Mouse (Mus musculus) forebrain, embryonic 11.5 days (tissue): ENCODE results near the gene Wfikkn1. TPM values are rescaled to one million over a fixed set of nuclear protein-coding genes. Genes with fewer than 3 reads are reported as not detected.

Experiments used
- ATAC-seq: fragments of 200-750 bp; cut with Nextera tagmentation; replicated peaks from 2 replicates; pipeline ENCODE4 v1.8.0; 2017; ENCODE audit warnings: moderate TSS enrichment; ENCODE audit not compliant: low FRiP score
- DNase-seq: peaks from one replicate; pipeline ENCODE4 v3.0.0-alpha.2; 2017; ENCODE audit warnings: low spot score
- H3K27ac ChIP-seq: fragments of 300-500 bp; sonication (generic); 2 replicates; pipeline ENCODE4 v1.5.1; 2014; ENCODE audit warnings: low read depth, low read length
- H3K27me3 ChIP-seq: fragments of 300-500 bp; sonication (generic); 2 replicates; pipeline ENCODE4 v1.6.1; 2014; ENCODE audit warnings: mild to moderate bottlenecking, low read length, mixed read lengths; ENCODE audit not compliant: control insufficient read depth, insufficient read depth
- H3K36me3 ChIP-seq: fragments of 300-500 bp; sonication (generic); 2 replicates; pipeline ENCODE4 v1.6.1; 2014; ENCODE audit warnings: mild to moderate bottlenecking, low read length, moderate library complexity, mixed read lengths; ENCODE audit not compliant: control insufficient read depth, insufficient read depth
- H3K4me1 ChIP-seq: fragments of 300-500 bp; sonication (generic); replicated peaks from 2 replicates; pipeline ENCODE4 v1.6.1; 2014; ENCODE audit warnings: low read length, mixed read lengths; ENCODE audit not compliant: control insufficient read depth, insufficient read depth
- H3K4me2 ChIP-seq: fragments of 300-500 bp; sonication (generic); 2 replicates; pipeline ENCODE4 v1.6.1; 2014; ENCODE audit warnings: low read depth, mild to moderate bottlenecking, low read length, moderate library complexity, mixed read lengths; ENCODE audit not compliant: severe bottlenecking
- H3K4me3 ChIP-seq: fragments of 300-500 bp; sonication (generic); 2 replicates; pipeline ENCODE4 v1.5.1; 2014; ENCODE audit warnings: low read depth, low read length
- H3K9ac ChIP-seq: fragments of 300-500 bp; sonication (generic); 2 replicates; pipeline ENCODE4 v1.6.1; 2014; ENCODE audit warnings: low read length
- H3K9me3 ChIP-seq: fragments of 300-500 bp; sonication (generic); 2 replicates; pipeline ENCODE4 v1.6.1; 2016; ENCODE audit warnings: low read length, mixed read lengths; ENCODE audit not compliant: control insufficient read depth
- WGBS: fragments of 180-500 bp; shearing (Covaris S2); extraction: QIAGEN DNeasy Blood & Tissue Kit; methylation state at CpG from one replicate; pipeline ENCODE4 v1.1.7; 2014; 5-methylcytosine and 5-hydroxymethylcytosine counted together
- polyA plus RNA-seq: library from polyadenylated mRNA; unstranded; fragments of >200 nt; fragmentation: Nextera tagmentation; extraction: Ambion mirVana; gene quantifications from 2 replicates; pipeline ENCODE4 v1.2.1, GENCODE M21; 2014

The Wfikkn1 gene
- polyA plus RNA-seq, 1 experiment from 2014 or later: 1.1 TPM

DNA sequence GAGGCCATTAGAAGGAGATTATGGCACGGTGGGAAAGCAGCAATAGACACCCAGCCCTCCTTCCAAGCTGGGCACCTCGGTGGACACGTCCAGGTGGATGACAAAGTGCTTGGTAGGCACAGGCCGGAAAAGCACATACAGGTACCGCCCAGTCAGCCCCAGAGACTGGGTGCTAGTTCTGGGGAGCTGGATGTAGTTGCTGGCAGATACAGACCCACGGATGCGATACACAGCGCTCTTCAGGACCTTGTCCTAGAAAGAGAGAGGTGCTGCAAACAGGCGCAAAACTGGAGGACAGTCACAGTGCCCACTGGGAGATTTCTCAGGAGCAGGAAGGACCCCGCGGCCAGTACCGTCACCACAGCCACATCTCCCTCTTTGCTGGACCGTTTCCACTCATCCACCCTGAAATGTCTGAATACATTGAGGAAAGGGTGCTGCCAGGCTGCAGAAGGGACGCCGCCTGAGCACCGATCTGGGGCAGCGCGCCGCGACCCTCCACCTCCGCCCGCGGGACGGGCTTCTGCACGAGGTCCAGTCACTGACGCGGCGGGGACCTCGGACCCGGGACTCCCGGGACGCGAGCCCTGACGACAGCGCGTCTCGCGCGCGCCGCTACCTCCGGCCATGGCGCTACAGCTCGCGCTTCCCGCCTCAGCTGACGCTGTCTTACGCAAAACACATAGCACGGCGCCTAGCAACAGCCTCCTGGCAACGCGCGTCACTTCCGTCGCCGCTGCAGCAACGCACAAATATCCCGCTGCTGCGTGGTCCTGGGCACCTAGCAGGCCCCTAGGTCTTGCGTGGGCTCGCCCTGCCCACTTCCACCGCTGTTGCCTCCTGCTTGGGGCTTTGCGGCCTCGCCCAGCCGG lies 19.6 kb downstream of the Wfikkn1 start, which contains the start of gene Wdr90:
TSS of gene Wdr90 (minus strand) at position 670 of the 872 bp plus-strand sequence.
- Histone ChIP-seq H3K4me3 (peak within 1 kb of the TSS; percentile 64), H3K36me3 (no peaks in the 10 kb centered on the region), H3K9me3 (no peaks in the 10 kb centered on the region), H3K27ac (peak within 1 kb of the TSS; percentile 76), H3K9ac (peak within 1 kb of the TSS; percentile 84), H3K27me3 (no peaks in the 10 kb centered on the region), H3K4me2 (peak within 1 kb of the TSS; percentile 92), H3K4me1 (peaks cover 14% of the 10 kb centered on the region)
- ATAC-seq: peak; percentile 96
- 4% methylated on average over 65 of the region's 65 CpGs for WGBS
- DNase-seq: peak; percentile 93

DNA sequence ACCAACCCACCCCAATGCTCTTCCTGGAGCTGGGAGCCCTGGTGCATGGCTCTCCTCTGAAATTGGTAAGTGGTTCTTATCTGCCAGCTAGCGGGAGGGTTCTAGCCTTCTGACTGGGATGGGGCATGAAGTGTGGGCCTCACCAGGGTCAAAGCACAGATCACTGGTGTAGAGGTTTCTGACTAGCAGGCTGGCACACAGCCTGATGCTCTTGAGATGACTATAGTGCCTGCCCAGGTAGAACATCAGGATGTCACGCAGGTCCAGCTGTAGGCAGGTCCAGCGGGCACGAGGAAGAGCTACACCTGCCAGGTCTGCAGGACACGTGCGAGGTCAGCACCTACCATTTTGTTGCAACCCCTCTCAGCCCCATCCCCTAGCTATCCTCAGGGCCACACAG lies 20.4 kb downstream of the Wfikkn1 start:
- H3K4me2 ChIP-seq: peak overlapping the region; percentile 92
- no peak overlapping the region for H3K27ac ChIP-seq
- no peaks in the 10 kb centered on the region for H3K9me3 ChIP-seq
- no peaks in the 10 kb centered on the region for H3K36me3 ChIP-seq
- DNase-seq (no peak), ATAC-seq (no peak)
- no peaks in the 10 kb centered on the region for H3K27me3 ChIP-seq
- peak overlapping the region; percentile 84 for H3K9ac ChIP-seq
- peak overlapping the region; percentile 64 for H3K4me3 ChIP-seq
- 94% methylated on average over 6 of the region's 6 CpGs for WGBS
- peaks cover 14% of the 10 kb centered on the region for H3K4me1 ChIP-seq

DNA sequence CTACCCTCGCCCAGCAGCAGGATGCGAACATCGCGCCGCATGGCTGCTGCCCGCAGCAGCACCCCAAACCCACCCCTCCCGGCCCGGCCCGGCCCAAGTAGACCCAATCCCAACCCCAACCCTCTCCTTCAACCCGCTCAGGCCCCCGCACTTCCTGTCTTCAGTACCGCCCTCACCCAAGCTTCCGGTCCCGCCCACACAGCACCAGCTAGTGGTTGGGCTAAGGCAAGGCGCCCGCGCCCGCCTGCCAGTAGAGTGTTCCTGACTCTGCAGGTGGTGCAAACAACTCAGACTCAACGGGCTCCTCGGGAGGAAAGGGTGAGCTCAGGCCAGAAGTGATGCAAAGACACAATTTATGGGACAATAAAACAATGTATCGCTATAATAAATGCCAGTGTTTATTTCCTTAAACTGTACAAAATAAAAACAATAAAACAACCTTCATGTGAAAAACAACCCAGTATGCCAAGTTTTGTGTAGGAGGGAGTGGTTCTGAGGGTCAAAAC lies 36.2 kb downstream of the Wfikkn1 start, which contains the start of gene Rhot2:
TSS of gene Rhot2 (minus strand) at position 456 of the 506 bp plus-strand sequence.
- no peaks in the 10 kb centered on the region for H3K27me3 ChIP-seq
- H3K27ac ChIP-seq: peak within 1 kb of the TSS; percentile 25; the same call in 1 of the 2 replicates
- H3K9me3 ChIP-seq: no peaks in the 10 kb centered on the region
- peaks cover 6% of the 10 kb centered on the region for H3K4me1 ChIP-seq
- H3K36me3 ChIP-seq: peaks cover 22% of the 10 kb centered on the region
- peak within 1 kb of the TSS; percentile 84 for H3K9ac ChIP-seq
- 3% methylated on average over 21 of the region's 21 CpGs for WGBS
- DNase-seq: peak; percentile 96
- peak within 1 kb of the TSS; percentile 83 for H3K4me3 ChIP-seq
- ATAC-seq: peak; percentile 96
- peak within 1 kb of the TSS; percentile 97 for H3K4me2 ChIP-seq

DNA sequence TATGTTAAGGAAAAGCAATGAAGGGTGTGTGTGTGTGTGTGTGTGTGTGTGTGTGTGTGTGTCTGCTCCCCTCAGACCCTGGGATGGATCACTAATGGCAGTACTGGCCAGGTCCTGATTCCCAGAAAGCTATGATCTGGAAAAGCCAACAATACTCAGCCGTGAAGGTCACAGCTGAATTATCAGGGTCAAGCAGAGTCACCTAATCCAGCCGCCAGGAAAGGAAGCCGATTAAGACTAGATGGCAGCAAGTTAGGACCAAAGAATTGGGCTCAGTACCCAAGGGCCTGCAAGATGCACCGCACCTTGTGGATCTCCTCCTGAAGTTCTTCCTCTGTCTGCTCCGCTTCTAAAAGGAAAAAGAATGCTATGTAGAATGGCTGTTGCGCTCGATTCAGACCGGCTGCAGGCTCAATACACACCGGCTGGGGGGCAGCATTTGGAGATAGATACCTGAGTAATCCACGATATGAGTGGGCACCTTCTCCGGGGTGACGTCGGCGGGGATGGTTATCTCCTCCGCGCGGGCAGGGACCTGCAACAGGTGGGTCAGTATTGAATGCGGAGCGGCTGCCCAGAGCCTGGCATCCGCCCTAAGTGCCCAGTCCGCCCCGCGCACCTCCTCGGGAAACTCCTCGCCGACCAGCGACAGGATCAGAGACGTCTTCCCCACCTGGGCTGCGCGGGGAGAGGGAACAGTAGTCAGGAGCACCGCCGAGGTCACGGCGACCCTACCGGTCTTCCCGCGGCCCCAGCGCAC lies 36.8 kb downstream of the Wfikkn1 start:
- Histone ChIP-seq H3K27me3 (no peaks in the 10 kb centered on the region), H3K4me1 (peaks cover 6% of the 10 kb centered on the region), H3K27ac (peak overlapping the region; percentile 25; the same call in 1 of the 2 replicates), H3K9ac (peak overlapping the region; percentile 84), H3K9me3 (no peaks in the 10 kb centered on the region), H3K4me2 (peak overlapping the region; percentile 97), H3K4me3 (peak overlapping the region; percentile 83), H3K36me3 (peaks cover 22% of the 10 kb centered on the region)
- 3% methylated on average over 38 of the region's 38 CpGs for WGBS
- ATAC-seq: 0 out of 2 replicates have a peak, but pooled peaks have one; percentile 4
- no peak for DNase-seq

DNA sequence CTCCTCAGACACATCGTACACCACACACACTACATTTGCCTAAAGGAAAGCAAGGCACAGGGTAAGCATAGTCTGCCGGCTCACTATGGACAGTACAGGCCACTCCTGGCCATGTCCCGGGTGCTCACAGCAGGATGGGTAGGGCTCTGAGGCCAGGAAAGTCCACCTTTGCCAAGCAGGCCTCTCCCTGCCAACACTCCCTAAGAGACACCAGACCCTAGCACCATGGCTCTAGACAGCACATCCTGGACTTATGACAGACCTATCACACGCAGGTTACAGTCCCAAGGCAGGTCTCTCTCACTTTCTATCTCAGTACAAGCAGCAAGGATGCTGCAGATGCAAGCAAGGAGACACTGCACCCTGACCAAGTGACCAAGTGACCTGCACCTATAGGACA lies 37.5 kb downstream of the Wfikkn1 start:
- no peaks in the 10 kb centered on the region for H3K9me3 ChIP-seq
- 92% methylated on average over 4 of the region's 4 CpGs for WGBS
- no peak overlapping the region; the same call in 1 of the 2 replicates for H3K9ac ChIP-seq
- H3K27me3 ChIP-seq: no peaks in the 10 kb centered on the region
- peak overlapping the region; percentile 97 for H3K4me2 ChIP-seq
- H3K36me3 ChIP-seq: peaks cover 19% of the 10 kb centered on the region
- peak overlapping the region; percentile 83 for H3K4me3 ChIP-seq
- peaks cover 6% of the 10 kb centered on the region for H3K4me1 ChIP-seq
- no peak overlapping the region for H3K27ac ChIP-seq
- DNase-seq: no peak
- ATAC-seq: no peak

DNA sequence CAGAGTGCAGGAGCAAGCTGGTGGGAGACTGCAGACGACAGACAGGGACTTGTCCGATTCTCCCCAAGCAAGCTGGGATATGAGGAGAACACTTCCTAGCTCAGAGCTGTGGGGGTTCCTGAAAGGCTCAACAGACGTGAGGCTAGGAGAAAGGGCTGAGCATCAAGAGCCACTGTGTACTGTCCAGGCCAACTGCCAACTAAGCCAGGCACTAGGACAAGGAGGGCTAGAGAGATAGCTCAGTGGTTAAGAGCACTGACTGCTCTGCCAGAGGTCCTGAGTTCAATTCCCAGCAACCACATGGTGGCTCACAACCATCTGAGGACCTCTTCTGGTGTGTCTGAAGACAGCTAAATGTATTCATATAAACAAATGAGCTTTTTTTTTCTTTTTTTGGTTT lies 38.1 kb downstream of the Wfikkn1 start:
- Histone ChIP-seq H3K36me3 (peaks cover 19% of the 10 kb centered on the region), H3K4me1 (peaks cover 7% of the 10 kb centered on the region), H3K27me3 (no peaks in the 10 kb centered on the region), H3K4me2 (no peak overlapping the region), H3K9ac (no peak overlapping the region), H3K27ac (no peak overlapping the region), H3K9me3 (no peaks in the 10 kb centered on the region), H3K4me3 (no peak overlapping the region)
- DNase-seq: no peak
- no peak for ATAC-seq
- 81% methylated on average over 3 of the region's 3 CpGs for WGBS

DNA sequence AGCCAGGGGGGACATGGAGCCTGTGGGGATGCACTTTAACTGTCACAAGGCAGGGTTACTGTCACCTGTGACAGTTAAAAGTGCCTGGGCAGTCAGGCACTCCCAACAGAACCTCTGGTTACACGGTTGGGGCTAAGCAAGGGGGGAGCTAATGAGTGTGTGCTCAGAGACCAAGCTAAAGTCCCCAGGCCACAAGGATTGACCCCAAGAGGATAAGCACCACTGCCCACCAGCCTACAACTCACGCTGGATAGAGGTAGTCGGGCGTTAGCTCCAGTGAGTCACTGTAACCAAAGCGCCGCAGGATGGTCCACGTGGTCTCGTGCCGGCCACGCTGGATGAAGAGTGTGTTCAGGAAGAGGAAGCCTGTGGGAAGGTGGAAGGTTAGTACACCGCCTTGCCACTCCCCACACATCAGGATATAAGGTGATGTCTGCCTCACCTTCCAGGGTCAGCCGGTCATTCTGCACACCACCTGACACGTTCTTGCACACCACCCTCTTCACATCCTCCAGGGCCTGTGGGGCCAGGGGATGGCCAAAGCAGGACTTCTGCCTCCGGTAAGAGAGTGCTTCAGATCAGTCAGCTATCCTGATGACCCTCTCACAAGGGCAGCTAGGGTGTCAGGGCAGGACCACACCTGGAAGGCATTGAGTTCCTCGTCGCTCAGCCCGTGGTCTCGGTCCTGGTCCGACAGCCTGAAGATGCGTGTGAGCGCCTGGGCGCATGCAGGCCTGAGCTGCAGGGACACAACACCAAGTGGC lies 39.4 kb downstream of the Wfikkn1 start, which contains the start of gene Gm20683:
TSS of gene Gm20683 (minus strand) at position 647 of the 764 bp plus-strand sequence.
- H3K4me1 ChIP-seq: peaks cover 17% of the 10 kb centered on the region
- H3K9me3 ChIP-seq: no peaks in the 10 kb centered on the region
- H3K4me2 ChIP-seq: no peak within 1 kb of the TSS
- no peak within 1 kb of the TSS for H3K9ac ChIP-seq
- 93% methylated on average over 22 of the region's 22 CpGs for WGBS
- H3K36me3 ChIP-seq: peaks cover 19% of the 10 kb centered on the region
- no peak for ATAC-seq
- H3K27me3 ChIP-seq: no peaks in the 10 kb centered on the region
- no peak within 1 kb of the TSS for H3K4me3 ChIP-seq
- DNase-seq: no peak
- H3K27ac ChIP-seq: no peak within 1 kb of the TSS

DNA sequence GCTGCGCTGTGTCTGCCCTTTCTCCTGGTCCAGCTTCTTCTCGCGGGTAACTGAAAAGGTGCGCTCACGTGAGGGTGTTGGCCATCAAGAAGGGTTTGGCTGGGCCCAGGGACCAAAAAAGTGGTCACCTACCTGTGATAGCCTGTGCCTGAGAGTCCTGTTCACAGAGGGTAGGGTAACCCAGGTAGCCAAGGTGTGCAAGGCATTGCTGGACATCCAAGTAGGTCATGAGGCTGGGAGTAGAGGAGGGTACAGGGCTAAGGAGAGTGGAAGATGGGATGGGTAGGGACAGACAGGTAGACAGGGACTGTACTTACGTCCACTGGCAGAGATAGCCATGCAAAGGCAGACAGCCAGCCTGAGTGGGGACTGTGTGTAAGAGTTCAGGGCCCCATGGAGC lies 40.1 kb downstream of the Wfikkn1 start:
- Histone ChIP-seq H3K4me3 (no peak overlapping the region), H3K4me1 (peaks cover 18% of the 10 kb centered on the region)
- WGBS: 92% methylated on average over 6 of the region's 6 CpGs

More for the DNA sequence above, 40.1 kb downstream of the Wfikkn1 start:
- no peaks in the 10 kb centered on the region for H3K9me3 ChIP-seq
- DNase-seq: no peak
- no peak overlapping the region for H3K9ac ChIP-seq
- no peaks in the 10 kb centered on the region for H3K27me3 ChIP-seq
- H3K27ac ChIP-seq: no peak overlapping the region
- H3K36me3 ChIP-seq: peaks cover 19% of the 10 kb centered on the region
- no peak overlapping the region for H3K4me2 ChIP-seq
- ATAC-seq: no peak
